Mouse (Mus musculus) c-Kit-negative CD71-positive TER-119-positive erythroid progenitor cells, embryonic 14.5 days (primary cell): ENCODE results near the gene Rex1bd.

ENCODE experiments used
- DNase-seq: peaks from one replicate; pipeline ENCODE4 v3.0.0-alpha.2; 2013; ENCODE audit warnings: low read depth, low spot score

Gene Rex1bd

DNA sequence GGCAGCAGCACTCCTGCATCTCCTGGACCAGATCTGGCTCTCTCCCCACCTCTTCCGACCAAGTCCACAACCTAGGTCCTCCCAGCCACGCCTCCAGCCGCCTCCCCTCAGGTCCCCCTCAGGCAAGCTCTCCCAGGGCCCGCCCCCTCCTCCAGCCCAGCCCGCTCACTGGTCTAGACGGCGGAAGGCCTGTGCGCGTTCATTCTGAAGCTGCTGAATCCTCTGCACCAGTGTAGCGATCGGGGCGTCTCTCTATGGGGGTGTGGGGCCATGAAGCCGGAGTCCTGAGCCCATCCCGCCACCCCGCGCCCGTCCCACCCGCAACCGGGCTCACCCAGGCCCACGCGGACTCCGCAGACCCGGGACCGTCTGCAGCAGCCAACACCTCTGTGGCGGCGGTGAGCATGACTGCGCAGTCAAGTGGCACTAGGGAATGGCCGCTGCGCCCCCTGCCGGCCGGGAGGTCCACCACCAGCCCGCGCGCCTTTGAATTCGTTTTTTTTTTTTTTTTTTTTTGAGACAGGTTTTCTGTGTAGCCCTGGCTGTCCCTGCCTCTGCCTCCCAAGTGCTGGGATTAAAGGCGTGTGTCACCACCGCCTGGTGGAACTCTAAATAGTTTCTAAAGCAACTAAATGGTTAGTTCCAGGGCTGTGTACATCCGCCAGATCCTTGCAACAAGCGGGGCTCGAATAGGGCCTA lies at the start of gene Rex1bd:
Rex1bd (minus strand) TSS at position 425 of the 699 bp plus-strand sequence.
- peak; percentile 87 for DNase-seq

DNA sequence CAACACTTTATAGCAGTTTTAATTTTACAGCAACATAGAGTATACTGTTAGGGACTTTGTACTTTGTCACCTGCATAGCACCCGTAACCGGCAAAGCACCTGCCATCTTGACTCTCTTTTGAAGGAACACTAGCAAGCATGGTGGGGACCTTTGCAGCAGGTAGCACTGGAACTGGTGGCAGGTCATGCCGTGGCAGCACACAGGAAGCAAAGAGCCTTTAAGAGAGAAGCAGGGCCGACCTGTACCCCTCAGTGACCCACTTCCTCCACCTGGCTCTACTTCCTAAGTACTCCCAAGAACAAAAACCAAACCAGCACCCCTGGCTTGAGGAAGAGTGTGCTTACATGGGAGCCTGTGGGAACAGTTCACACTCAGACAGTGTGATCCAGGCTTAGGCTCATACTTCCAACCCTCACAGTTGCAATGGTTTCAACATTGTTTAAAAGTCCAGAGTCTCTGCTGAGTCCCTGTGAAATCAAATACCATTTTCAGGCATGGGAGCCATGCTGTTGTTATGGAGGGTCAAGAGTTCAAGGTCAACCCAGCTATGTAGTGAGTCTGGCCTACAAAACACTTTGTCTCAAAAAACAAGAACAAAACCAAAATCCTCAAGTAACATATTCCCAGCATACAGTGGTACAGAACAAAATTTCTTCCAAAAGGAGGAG lies 48.7 kb upstream of the Rex1bd start:
- DNase-seq, result no peak

DNA sequence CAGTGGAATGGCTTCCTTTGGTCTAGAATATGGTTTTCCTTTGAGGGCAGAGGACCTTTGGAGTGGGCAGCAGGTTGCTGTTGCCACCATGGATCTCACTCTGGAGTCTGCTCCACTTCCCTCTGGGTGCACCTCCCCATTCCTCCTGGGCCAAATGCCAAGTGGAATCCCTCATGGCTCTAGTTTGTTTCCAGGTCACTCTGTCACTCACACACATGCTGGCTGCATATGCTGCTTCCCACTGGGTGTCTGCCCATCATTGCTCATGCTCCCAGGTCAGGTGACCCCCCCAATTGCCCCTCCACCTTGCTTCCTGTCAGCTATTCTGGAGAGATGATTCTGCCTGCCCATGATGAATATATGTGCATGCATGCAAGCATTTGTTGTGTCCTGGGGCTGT lies 47.2 kb upstream of the Rex1bd start:
- no peak for DNase-seq

DNA sequence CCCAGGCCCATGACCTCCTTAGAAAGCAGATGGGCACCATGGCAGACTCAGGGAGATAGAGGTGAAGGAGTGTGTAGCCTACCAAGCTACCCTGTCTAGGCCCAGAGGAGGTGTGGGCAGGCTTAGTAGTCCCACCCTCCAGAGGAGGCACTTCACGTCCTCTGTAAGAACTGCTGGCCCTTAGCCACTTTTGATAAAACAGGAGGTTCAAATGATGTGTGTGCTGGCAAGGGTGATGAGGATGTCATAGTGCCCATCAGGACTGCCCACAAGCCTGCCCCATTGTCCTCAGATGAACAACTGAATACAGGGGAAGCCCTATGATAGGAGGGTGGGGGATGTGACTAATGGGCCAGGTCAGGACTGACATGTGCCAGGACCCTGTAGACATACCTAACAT lies 46.3 kb upstream of the Rex1bd start:
- DNase-seq, result no peak

DNA sequence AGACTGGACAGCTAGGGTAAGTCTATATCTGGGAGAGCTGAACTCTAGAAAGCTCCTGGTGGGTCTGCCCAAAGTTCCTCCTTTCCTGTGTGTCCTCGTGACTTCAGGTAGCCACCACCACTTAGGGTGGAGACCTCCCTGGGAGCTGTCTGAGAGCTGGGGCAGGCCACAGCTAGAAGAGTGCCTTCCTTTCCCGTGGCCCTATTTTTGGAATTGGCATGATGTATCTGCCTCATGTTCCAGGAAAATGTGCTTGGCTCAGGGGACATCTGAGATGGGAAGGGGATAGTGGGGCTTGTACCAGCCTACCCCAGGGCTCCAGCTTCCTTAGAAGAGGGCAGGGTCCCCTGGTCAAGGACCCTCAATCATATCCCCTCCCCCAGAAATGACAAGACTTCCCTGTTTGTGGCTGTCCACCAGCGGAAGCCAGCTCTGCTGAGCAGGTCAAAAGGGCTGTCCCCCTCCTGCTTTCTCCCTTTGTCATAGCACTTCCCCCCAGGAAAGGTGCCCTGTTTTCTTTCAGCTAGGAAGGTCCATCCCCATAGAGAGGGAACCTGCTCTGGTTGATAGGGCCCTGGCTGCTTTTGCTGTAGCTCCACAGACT lies 45.1 kb upstream of the Rex1bd start:
- DNase-seq, result no peak

DNA sequence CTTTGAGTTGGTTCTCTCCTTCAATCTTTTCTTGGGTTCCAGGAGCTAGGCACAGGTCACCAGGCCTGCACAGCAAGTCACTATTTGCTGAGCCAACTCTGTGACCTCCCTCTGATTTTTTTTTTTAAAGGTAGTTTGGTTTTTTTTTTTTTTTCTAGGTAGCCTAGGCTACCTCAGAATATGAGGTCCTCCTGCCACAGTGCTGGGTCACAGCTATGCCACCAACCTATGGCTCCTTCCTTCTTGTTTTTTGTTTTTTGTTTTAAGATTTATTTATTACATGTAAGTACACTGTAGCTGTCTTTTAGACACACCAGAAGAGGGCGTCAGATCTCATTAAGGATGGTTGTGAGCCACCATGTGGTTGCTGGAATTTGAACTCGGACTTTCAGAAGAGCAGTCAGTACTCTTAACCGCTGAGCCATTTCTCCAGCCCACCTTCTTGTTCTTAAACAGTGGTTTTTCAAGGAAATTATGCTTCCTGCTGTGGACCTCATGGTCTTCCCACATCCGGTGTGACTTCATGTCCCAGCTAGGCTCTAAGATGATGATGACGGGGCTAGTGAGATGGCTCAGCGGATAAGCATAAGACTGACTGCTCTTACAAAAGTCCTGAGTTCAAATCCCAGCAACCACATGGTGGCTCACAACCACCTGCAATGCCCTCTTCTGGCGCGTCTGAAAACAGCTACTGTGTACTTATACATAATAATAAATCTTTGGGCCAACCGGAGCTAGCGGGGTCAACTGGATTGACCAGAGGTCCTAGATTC lies 43.0 kb upstream of the Rex1bd start:
- DNase-seq, result no peak

DNA sequence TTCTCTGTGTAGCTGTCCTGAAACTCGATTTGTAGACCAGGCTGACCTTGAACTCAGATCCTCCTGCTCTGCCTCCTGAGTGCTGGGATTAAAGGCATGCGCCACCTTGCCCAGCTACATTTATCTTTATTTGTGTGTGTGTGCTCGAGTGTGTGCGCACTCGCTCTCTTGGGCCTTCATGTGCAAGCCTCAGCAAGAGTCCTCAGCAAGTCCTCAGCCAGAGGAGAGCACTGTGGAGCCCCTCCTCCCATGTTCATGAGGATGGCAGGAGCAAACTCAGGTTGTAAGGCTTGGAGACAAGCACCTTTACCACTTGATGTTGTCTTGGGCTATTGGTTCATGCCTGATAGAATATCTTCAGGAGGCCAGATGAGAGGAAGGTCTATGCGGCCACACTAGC lies 41.2 kb upstream of the Rex1bd start:
- no peak for DNase-seq

DNA sequence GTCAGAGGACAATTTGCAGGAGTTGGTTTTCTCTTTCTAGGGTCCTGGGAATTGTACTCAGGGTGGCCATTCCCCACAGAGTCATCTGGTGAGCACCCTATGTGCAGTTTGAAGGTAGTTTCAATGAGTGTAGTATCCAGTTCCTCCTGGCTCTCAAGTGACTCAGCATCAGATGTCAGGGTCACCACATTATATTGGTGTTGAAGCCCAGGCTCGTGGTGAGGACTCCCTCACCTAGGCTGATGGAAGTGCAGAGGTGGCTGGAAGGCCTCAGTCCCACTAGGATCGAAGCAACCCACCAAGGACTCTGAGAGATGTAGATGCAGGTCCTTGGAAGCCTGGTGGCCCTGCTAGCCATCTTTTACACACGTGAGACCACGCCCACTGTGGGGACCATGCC lies 39.9 kb upstream of the Rex1bd start:
- no peak for DNase-seq

DNA sequence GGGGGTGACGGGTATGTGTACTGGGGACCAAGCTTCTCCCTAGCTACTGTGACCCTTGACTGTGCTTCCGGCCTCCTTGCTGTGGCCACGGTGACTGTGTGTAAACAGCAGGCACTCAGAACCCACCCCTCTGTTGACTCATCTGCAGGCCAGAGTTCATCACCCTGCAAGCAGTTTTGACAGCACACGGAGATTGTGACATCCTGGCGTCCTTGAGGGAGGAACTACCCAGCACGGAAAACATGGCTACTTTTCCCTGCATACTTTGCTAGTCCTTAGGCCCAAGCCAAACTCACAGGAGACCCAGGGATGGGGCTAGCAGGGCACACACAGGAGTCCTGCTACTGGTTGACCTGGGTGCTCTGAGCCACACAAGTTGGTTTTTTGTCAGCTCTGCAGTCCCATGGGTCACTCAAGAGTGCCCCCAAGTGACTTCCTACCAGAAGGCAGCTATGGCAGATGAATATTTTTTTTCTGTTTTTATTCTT lies 37.7 kb upstream of the Rex1bd start:
- no peak for DNase-seq

DNA sequence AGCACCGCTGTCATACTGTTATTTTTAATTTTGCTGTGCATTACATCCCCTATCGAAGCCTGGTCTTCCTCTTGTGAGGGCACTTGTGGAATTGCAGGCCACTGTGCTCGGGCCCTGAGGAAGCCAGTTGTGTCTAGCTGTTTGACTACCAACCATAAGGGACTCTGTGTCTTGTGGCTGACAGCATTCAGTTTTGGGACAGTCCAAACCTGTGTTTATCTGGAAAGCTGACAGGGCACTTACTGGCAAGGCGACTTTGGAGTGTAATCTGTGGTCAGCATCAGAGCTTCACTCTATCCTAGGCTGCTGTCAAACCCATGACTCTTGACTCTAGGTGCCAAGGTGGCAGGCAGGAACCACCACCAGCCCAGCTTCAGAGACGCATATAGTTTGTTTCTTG lies 34.5 kb upstream of the Rex1bd start:
- no peak for DNase-seq

DNA sequence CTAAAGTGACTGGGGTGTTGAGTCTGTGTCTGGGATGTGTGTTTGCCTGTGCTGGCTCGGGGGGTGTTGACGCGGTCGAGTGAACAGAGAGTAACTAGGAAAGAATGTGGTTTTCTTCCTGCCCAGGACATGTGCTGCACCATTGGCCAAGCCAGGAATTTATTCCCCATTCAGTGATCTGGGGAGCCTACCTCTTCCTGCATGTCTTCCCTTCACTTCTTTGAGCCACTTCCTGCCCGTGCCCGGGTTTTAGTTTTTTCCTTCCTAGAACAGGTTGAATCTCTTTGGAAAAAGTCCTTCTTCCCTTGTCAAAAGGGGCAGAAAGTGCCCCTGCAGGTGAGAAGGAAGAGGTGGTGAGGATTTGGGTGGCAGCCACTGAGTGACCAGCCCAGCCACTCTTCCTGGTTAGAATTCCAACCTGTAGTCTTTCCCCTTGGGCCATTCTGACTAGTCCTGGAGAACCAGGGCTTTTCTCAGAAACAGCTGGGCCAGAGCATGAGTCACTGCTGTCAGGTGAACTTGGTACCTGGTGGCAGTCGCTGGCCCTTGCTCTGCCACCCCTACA lies 34.0 kb upstream of the Rex1bd start:
- DNase-seq, result no peak

DNA sequence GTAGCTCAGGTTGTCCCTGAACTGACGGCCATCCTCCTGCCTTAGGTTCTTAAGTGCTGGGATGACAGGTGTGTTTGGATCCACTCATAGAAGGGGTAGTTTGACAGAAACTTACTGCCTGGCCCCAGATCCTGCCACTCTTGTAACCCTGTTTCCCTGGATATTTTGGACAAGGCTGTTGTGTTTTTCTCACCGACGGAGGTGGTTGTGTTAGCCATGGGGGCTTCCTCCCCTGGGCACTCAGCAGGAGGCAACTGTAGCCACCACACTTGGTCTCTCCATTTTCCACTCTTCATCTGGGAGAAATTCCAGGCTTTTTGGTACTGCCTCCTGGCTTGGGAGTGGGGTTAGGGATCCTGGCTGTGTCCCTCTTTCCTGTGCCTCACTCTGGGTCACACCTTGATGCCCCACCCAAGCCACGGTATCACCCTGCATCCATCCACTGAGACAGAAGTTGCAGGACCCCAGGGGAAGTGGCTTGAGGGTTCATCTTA lies 33.5 kb upstream of the Rex1bd start:
- no peak for DNase-seq

DNA sequence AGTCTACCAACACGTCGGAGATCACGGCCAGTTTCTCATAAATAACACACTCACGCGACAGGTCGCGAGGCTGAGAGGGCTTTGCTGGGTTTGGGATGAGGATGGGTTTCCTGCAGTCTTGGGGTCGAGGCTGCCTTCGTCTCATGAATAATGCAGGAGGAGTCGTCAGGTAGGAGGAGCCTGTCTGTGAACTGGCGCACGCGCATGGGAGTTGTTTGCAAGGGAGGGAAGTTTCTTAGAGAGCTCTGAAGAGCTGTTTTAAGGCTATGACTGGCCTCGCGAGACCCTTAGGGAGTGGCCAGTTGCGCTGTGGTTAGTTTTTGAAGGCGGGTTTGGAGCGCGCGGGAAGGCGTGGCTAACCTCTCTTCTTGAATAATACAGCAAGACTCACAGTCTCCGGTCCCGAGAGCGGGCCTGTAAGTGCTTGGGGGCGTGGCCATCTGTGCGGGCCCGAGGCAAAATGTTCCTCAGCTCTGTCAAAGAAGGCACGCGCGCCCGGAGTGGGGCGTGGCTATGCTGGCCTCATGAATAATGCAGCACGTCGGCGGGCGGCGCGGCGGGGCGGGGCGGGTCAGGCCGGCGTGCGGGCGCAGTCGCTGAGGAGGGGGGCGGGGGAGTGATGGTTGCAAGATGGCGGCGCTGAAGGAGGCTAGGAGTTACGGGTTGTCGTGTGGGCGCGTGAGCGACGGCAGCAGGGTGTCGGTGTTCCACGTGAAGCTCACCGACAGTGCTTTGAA lies 32.7 kb upstream of the Rex1bd start, which contains the start of gene Ell:
Ell (plus strand) TSS at position 381 of the 737 bp plus-strand sequence.
- DNase-seq, result peak; percentile 99

DNA sequence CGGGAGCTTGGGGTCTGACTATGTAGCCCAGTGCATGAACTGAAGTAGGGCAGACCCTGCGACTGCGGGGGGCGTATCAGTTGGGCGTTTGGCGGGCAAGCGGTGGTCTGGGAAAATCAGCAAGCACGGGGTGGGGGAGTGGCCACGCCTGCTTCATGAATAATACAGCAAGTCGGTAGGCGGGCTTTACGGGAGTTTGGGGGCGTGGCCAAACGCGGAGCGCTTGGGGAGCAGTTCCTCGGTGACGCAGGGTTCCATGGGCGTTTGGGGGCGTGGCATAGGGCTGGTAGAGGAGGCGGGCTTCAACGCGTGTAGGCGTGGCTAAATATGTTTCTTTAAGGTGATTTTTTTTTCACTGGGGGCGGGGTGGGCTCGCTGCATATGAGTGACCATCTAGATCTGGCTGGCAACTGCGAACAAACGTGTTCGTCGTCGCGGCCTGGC lies 32.1 kb upstream of the Rex1bd start:
- DNase-seq, result peak; percentile 99

DNA sequence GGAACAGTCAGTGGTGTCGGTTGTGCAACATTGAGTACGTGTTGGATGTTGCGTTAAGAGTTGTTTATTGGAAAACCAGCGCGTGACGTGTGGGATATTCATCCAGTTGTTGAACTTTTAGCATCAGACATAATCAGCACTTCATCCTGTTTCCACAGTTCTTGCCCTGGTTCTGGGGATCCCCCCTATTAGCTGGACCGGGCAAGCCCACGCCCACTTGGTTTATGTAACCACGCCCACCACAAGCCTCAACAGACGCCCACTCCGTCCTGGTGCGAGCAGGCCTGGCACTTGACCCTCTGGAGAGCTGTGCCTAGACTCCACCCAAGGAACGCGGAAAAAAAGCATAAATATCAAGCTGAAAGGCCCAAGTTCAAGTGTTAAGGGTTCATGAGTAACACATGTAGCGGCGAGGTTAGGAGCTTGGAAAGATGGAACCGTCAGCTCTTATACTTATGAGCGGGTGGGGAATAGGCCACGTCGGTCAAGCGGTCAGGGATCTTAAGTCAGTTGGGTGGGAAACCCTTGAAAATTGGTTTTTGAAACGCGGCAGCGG lies 31.6 kb upstream of the Rex1bd start:
- DNase-seq, result no peak

DNA sequence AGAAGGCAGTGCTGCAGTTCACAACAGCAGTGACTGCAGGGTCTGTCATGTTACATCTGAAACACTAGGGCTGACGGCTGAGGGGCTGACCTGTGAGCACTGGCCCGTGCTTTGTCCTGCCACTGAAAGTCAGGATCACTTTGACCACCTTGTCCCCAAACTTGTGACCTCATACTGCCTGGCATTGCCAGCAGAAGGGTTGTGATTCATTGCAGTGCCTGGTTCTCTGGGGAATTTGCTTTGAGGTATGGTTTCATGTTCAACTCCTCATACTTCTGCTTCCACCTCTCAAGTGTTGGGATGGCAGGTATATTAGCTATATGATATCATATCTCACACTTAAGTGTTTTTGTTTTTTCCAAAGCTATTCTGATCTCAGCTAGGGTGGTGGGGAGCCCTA lies 29.1 kb upstream of the Rex1bd start:
- DNase-seq, result no peak

DNA sequence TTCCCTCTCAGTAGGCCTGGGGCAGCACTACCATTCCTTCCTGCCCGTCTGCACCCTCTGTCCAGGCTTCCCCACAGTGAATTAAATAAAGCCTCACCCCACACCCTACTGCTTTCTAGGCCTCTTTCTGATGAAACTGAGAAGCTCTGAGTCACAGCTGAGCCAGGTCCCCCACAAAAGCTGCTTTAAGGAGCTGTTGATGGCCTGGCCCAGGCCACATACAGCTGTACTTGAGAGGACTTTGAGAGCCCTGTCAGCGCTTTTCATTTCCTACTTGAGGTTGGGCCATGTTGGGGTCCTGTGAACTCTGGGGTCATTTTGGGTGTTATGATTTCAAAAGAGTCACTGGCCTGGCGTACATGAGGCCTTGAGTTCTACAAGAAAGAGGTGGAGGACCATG lies 28.7 kb upstream of the Rex1bd start:
- DNase-seq, result no peak

DNA sequence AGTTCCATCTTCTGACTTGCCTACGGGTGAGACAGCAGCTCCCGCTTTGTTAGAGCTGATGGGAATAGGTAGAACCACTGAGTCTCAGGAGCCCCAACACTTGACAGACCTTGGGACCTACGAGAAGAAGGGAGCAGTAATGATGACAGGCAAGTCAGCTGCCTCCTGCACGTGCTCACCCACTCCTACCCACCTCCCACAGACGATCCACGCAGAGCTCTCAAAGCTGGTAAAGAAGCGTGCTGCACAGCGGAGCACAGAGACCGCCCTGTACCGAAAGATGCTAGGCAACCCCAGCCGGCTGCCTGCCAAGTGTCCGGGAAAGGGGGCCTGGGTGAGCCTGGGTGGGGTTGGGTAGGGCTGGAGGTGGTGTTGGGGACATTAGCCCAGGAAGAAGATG lies 27.7 kb upstream of the Rex1bd start:
- no peak for DNase-seq

DNA sequence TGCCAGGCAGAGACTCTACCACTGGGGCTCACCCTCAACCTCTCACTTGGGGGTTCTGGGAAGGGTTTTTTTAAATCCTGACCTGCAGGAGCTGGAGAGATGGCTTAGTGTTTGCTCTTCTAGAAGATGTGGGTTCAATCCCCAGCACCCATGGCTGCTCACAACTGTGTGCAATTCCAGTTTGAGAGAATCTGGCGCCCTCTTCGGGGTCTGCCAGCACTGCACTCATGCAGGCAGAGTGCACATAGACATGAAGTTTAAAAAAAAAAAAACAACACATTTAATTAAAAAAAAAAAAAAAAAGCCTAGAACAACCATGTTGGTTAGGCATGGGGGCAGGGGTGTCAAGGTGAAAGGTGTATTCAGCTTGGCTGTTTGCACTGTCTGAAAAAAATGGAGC lies 23.8 kb upstream of the Rex1bd start:
- DNase-seq, result no peak

DNA sequence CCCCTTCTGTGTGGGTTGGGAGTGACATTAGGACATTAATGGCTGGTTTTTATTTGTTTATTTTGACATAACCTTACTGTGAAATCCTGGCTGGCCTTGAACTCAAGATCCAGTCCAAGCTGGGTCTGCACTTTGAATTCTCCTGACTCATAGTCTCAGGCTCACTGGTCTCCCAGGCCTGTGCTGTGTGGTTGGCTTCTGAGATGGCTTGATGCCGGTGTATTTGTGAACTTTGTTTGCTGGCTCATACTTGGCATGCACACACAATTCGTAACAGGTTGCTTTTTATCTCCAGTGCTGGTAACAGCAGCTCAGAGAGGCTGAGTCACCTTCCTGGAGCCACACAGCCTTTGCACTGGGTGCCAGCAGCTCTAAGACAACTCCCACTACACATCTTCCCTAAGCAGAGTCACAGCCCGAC lies 23.2 kb upstream of the Rex1bd start:
- DNase-seq, result no peak
